Mouse (Mus musculus) thymus, postnatal 36 days (tissue): ENCODE results near the gene Apon.
"Not testable (repeated sequence)": the region's sequence is repeated elsewhere in the genome, so short reads cannot be mapped to it uniquely, and the experiment has no call there.

ENCODE experiments used
- DNase-seq, 2 experiments: peaks; one replicate each; pipeline ENCODE4 v3.0.0; 2022; ENCODE audit warnings: mixed read lengths in 2 of 2

Gene Apon

GRCm38 (mm10) chr10:128236321-128236720 lies 17.6 kb upstream of the Apon start:
- DNase-seq: no peak

GRCm38 (mm10) chr10:128237807-128238480 lies 16.0 kb upstream of the Apon start:
- DNase-seq: no peak

- DNase-seq: no peak
These were observed 14.8 kb upstream of the Apon start for GRCm38 (mm10) chr10:128239140-128239539.

- no peak for DNase-seq
These were observed 13.8 kb upstream of the Apon start for GRCm38 (mm10) chr10:128240131-128240530.

- DNase-seq: no peak
These were observed 10.6 kb upstream of the Apon start for GRCm38 (mm10) chr10:128243252-128243651.

GRCm38 (mm10) chr10:128244121-128244520 lies 9.8 kb upstream of the Apon start:
- DNase-seq: no peak

GRCm38 (mm10) chr10:128247020-128247732 lies 6.7 kb upstream of the Apon start:
- DNase-seq: no peak

GRCm38 (mm10) chr10:128250565-128250964 lies 3.3 kb upstream of the Apon start:
- DNase-seq: no peak

- DNase-seq: no peak
These were observed 2.0 kb downstream of the Apon start for GRCm38 (mm10) chr10:128255925-128256324.

- no peak for DNase-seq
These were observed 2.4 kb downstream of the Apon start for GRCm38 (mm10) chr10:128256328-128256727.

- DNase-seq: no peak
These were observed 5.1 kb downstream of the Apon start for GRCm38 (mm10) chr10:128258953-128259352.

- DNase-seq: no peak
These were observed 6.0 kb downstream of the Apon start for GRCm38 (mm10) chr10:128259946-128260345.

- DNase-seq: not testable (repeated sequence)
These were observed 6.5 kb downstream of the Apon start for GRCm38 (mm10) chr10:128260376-128260775.

GRCm38 (mm10) chr10:128262300-128262699 lies 8.4 kb downstream of the Apon start:
- no peak for DNase-seq

- no peak for DNase-seq
These were observed 9.8 kb downstream of the Apon start for GRCm38 (mm10) chr10:128263393-128264310.

- DNase-seq: no peak
These were observed 14.5 kb downstream of the Apon start, which contains the start of gene Apof for GRCm38 (mm10) chr10:128268371-128268770. Gene Apof (plus strand): TSS chr10:128268671.

GRCm38 (mm10) chr10:128269206-128269910 lies 15.5 kb downstream of the Apon start:
- no peak for DNase-seq

GRCm38 (mm10) chr10:128270287-128270841 lies 16.5 kb downstream of the Apon start, which contains the start of gene Stat2:
Gene Stat2 (plus strand): TSS chr10:128270559.
- peak; percentile 93 to 96 for DNase-seq

- DNase-seq: no peak
These were observed 17.0 kb downstream of the Apon start for GRCm38 (mm10) chr10:128270866-128271265.

GRCm38 (mm10) chr10:128271883-128272282 lies 18.0 kb downstream of the Apon start:
- no peak for DNase-seq

GRCm38 (mm10) chr10:128272819-128273439 lies 19.0 kb downstream of the Apon start:
- not testable (repeated sequence) for DNase-seq

- DNase-seq: not testable (repeated sequence)
These were observed 21.5 kb downstream of the Apon start for GRCm38 (mm10) chr10:128275374-128275773.
